Mouse (Mus musculus): Measurements from ENCODE around the gene Cbx3.

Gene Cbx3

GRCm38 (mm10) chr6:51524321-51524931 is 54.3 kb downstream of the Cbx3 start:
- DNase-seq (ENCODE audit: low read depth, low spot score): no peak

GRCm38 (mm10) chr6:51525001-51525400 is 54.8 kb downstream of the Cbx3 start:
- no peak for DNase-seq (ENCODE audit: low read depth, low spot score)

- DNase-seq (ENCODE audit: low read depth, low spot score): no peak
These were observed 59.3 kb downstream of the Cbx3 start for GRCm38 (mm10) chr6:51529457-51529856.
